ENCODE assay signal across 8 mouse cellular contexts in genomic region chr19:3923586-3923985, GRCm38 (mm10). TPM values are rescaled to one million over a fixed set of nuclear protein-coding genes. Genes with fewer than 3 reads are reported as not detected.
DNase-seq lines count a peak whose midpoint lies in the region; ATAC-seq and TF ChIP-seq lines count a peak whose summit lies in the region.

No protein-coding gene starts in this region.

- 72% methylated on average over 13 of the region's 13 CpGs for WGBS in liver, adult 2 months
- 49% methylated on average over 13 of the region's 13 CpGs for WGBS in embryonic facial prominence, embryonic 11.5 days
- 21% methylated on average over 13 of the region's 13 CpGs for WGBS in kidney, postnatal 0 days

- H3K4me3 ChIP-seq in liver, adult 2 months (ENCODE audit: insufficient read depth, low read depth, low read length): no peak overlapping the region
- H3K4me3 ChIP-seq in embryonic facial prominence, embryonic 11.5 days (ENCODE audit: low read depth, low read length): no peak overlapping the region
- no peak overlapping the region for H3K4me3 ChIP-seq in kidney, postnatal 0 days (replicated peaks; ENCODE audit: low read depth, low read length)

- peaks cover 2% of the 10 kb centered on the region; the same call in 1 of the 2 replicates for H3K4me1 ChIP-seq in liver, adult 2 months (ENCODE audit: control insufficient read depth, insufficient read depth, low read length)
- H3K4me1 ChIP-seq in embryonic facial prominence, embryonic 11.5 days (ENCODE audit: control insufficient read depth, insufficient read depth, low read length): no peaks in the 10 kb centered on the region
- H3K4me1 ChIP-seq in kidney, postnatal 0 days (replicated peaks; ENCODE audit: insufficient read depth, low read length): peaks cover 14% of the 10 kb centered on the region; the same call in 1 of the 2 replicates

- H3K9ac ChIP-seq in liver, adult 2 months (ENCODE audit: low read depth, low read length): no peak overlapping the region
- no peak overlapping the region for H3K9ac ChIP-seq in embryonic facial prominence, embryonic 11.5 days (replicated peaks; ENCODE audit: low read length)
- H3K9ac ChIP-seq in kidney, postnatal 0 days (ENCODE audit: low read depth, low read length): no peak overlapping the region

- TF ChIP-seq POLR2A in liver, adult 2 months (IDR thresholded peaks at IDR 0.05; ENCODE audit: extremely low read depth, insufficient read depth, low read length): no peak

- no peaks in the 10 kb centered on the region for H3K9me3 ChIP-seq in embryonic facial prominence, embryonic 11.5 days (replicated peaks; ENCODE audit: control insufficient read depth, low read length)
- no peaks in the 10 kb centered on the region for H3K9me3 ChIP-seq in kidney, postnatal 0 days (replicated peaks; ENCODE audit: low read length)

- 0 out of 2 replicates have a peak, but pooled peaks have one; percentile 8 for ATAC-seq in embryonic facial prominence, embryonic 11.5 days (replicated peaks; ENCODE audit: insufficient number of reproducible peaks, low FRiP score, low TSS enrichment, low read depth)
- peak; percentile 21; the same call in 1 of the 2 replicates for ATAC-seq in kidney, postnatal 0 days (replicated peaks; ENCODE audit: low FRiP score, low read depth)
- ATAC-seq in megakaryocyte-erythroid progenitor cell, adult 5-6 weeks (replicated peaks; ENCODE audit: low FRiP score, low TSS enrichment, poor library complexity, severe bottlenecking): no peak

- no peak for TF ChIP-seq CTCF in liver, adult 2 months (IDR thresholded peaks at IDR 0.05; ENCODE audit: low read depth, low read length)
- TF ChIP-seq CTCF in kidney, postnatal 0 days (IDR thresholded peaks at IDR 0.05; ENCODE audit: low read depth): no peak

- no peaks in the 10 kb centered on the region for H3K79me2 ChIP-seq in liver, adult 2 months (ENCODE audit: control insufficient read depth, insufficient read depth, low read length)

- DNase-seq in liver, adult 2 months (ENCODE audit: extremely low read depth, low read depth, low spot score): no peak
- no peak for DNase-seq in liver
- DNase-seq in embryonic facial prominence, embryonic 11.5 days (ENCODE audit: low spot score): no peak
- peak; percentile 71 for DNase-seq in kidney, postnatal 0 days (ENCODE audit: low spot score)
- peak; percentile 68 for DNase-seq in skeletal muscle tissue, adult 2 months (ENCODE audit: low read depth, low spot score)
- no peak for DNase-seq in layer of hippocampus, postnatal 14 days (ENCODE audit: low spot score in 2 of 2)
- no peak for DNase-seq in urinary bladder, adult 18-20 months (ENCODE audit: low spot score in 2 of 2)

- H3K4me2 ChIP-seq in embryonic facial prominence, embryonic 11.5 days (ENCODE audit: low read depth, low read length): no peak overlapping the region
- no peak overlapping the region for H3K4me2 ChIP-seq in kidney, postnatal 0 days (ENCODE audit: low read length)

- no peaks in the 10 kb centered on the region for H3K27me3 ChIP-seq in liver, adult 2 months (ENCODE audit: control insufficient read depth, insufficient read depth, low read length)
- H3K27me3 ChIP-seq in embryonic facial prominence, embryonic 11.5 days (ENCODE audit: control insufficient read depth, insufficient read depth, low read length): no peaks in the 10 kb centered on the region
- no peaks in the 10 kb centered on the region for H3K27me3 ChIP-seq in kidney, postnatal 0 days (ENCODE audit: insufficient read depth, low read length)

- H3K36me3 ChIP-seq in liver, adult 2 months (ENCODE audit: control insufficient read depth, insufficient read depth, low read length): no peaks in the 10 kb centered on the region
- no peaks in the 10 kb centered on the region for H3K36me3 ChIP-seq in embryonic facial prominence, embryonic 11.5 days (replicated peaks; ENCODE audit: control insufficient read depth, insufficient read depth, low read depth, low read length)
- H3K36me3 ChIP-seq in kidney, postnatal 0 days (ENCODE audit: insufficient read depth, low read length): no peaks in the 10 kb centered on the region

- H3K27ac ChIP-seq in liver, adult 2 months (replicated peaks; ENCODE audit: insufficient read depth, low read depth, low read length): peak overlapping the region; percentile 10; the same call in 1 of the 2 replicates
- H3K27ac ChIP-seq in embryonic facial prominence, embryonic 11.5 days (replicated peaks; ENCODE audit: low read depth, low read length): no peak overlapping the region
- H3K27ac ChIP-seq in kidney, postnatal 0 days: peak overlapping the region; percentile 44

RNA-seq across cellular contexts. Expression of gene Aldh3b1, which starts 6.0 kb away (rescaled TPM):
- 2.9 and 3.3 TPM in 2 replicates for total RNA-seq in liver, adult 2 months (2014; rRNA removed)
- 1.9 and 4.0 TPM in 2 replicates for polyA plus RNA-seq in liver, adult 2 months (2012; rRNA removed)
- 0.49 and 1.00 TPM in 2 replicates for polyA plus RNA-seq in embryonic facial prominence, embryonic 11.5 days (2014; fragmentation: Nextera tagmentation; extraction: Ambion mirVana)
- 3.8 and 3.9 TPM in 2 replicates for polyA plus RNA-seq in kidney, postnatal 0 days (2015; fragmentation: Nextera tagmentation; extraction: Ambion mirVana)
- total RNA-seq in layer of hippocampus, postnatal 14 days (2021): 1 to 10 TPM; 2.8 TPM
- total RNA-seq in megakaryocyte-erythroid progenitor cell, adult 5-6 weeks (2014; fragmentation: Nextera tagmentation): 3.9 TPM in 1 of 2 replicates, not detected in the other
- total RNA-seq in megakaryocyte-erythroid progenitor cell, adult 5-6 weeks (2017): not detected in 2 replicates

RNA-seq across cellular contexts. Expression of gene Ndufs8, which starts 11.0 kb away (rescaled TPM):
- 197 and 213 TPM in 2 replicates for total RNA-seq in liver, adult 2 months (2014; rRNA removed)
- polyA plus RNA-seq in liver, adult 2 months (2012; rRNA removed): 266 and 295 TPM in 2 replicates
- polyA plus RNA-seq in embryonic facial prominence, embryonic 11.5 days (2014; fragmentation: Nextera tagmentation; extraction: Ambion mirVana): 248 and 267 TPM in 2 replicates
- polyA plus RNA-seq in kidney, postnatal 0 days (2015; fragmentation: Nextera tagmentation; extraction: Ambion mirVana): 417 and 423 TPM in 2 replicates
- total RNA-seq in layer of hippocampus, postnatal 14 days (2021): 100 to 1,000 TPM; 130 TPM
- total RNA-seq in megakaryocyte-erythroid progenitor cell, adult 5-6 weeks (2014; fragmentation: Nextera tagmentation): 175 and 218 TPM in 2 replicates
- total RNA-seq in megakaryocyte-erythroid progenitor cell, adult 5-6 weeks (2017): 54.3 and 59.0 TPM in 2 replicates

RNA-seq across cellular contexts. Expression of gene Unc93b1, which starts 11.4 kb away (rescaled TPM):
- 41.1 and 41.5 TPM in 2 replicates for total RNA-seq in liver, adult 2 months (2014; rRNA removed)
- 68.9 and 102 TPM in 2 replicates for polyA plus RNA-seq in liver, adult 2 months (2012; rRNA removed)
- 6.0 and 6.3 TPM in 2 replicates for polyA plus RNA-seq in embryonic facial prominence, embryonic 11.5 days (2014; fragmentation: Nextera tagmentation; extraction: Ambion mirVana)
- 24.2 and 25.5 TPM in 2 replicates for polyA plus RNA-seq in kidney, postnatal 0 days (2015; fragmentation: Nextera tagmentation; extraction: Ambion mirVana)
- total RNA-seq in layer of hippocampus, postnatal 14 days (2021): 10 to 100 TPM; 17.1 to 18.1 TPM
- 9.1 and 10.4 TPM in 2 replicates for total RNA-seq in megakaryocyte-erythroid progenitor cell, adult 5-6 weeks (2014; fragmentation: Nextera tagmentation)
- total RNA-seq in megakaryocyte-erythroid progenitor cell, adult 5-6 weeks (2017): 3.9 and 16.4 TPM in 2 replicates

RNA-seq across cellular contexts. Expression of gene Tcirg1, which starts 16.7 kb away (rescaled TPM):
- total RNA-seq in liver, adult 2 months (2014; rRNA removed): 34.3 and 35.6 TPM in 2 replicates
- polyA plus RNA-seq in liver, adult 2 months (2012; rRNA removed): 76.3 and 123 TPM in 2 replicates
- 16.3 and 21.8 TPM in 2 replicates for polyA plus RNA-seq in embryonic facial prominence, embryonic 11.5 days (2014; fragmentation: Nextera tagmentation; extraction: Ambion mirVana)
- 31.4 and 33.0 TPM in 2 replicates for polyA plus RNA-seq in kidney, postnatal 0 days (2015; fragmentation: Nextera tagmentation; extraction: Ambion mirVana)
- 10 to 100 TPM; 15.4 to 20.2 TPM for total RNA-seq in layer of hippocampus, postnatal 14 days (2021)
- total RNA-seq in megakaryocyte-erythroid progenitor cell, adult 5-6 weeks (2014; fragmentation: Nextera tagmentation): 27.6 and 37.7 TPM in 2 replicates
- total RNA-seq in megakaryocyte-erythroid progenitor cell, adult 5-6 weeks (2017): 6.7 and 44.0 TPM in 2 replicates

RNA-seq across cellular contexts. Expression of gene Aldh3b3, which starts 34.9 kb away (rescaled TPM):
- 0.74 and 1.7 TPM in 2 replicates for total RNA-seq in liver, adult 2 months (2014; rRNA removed)
- 6.4 and 7.7 TPM in 2 replicates for polyA plus RNA-seq in liver, adult 2 months (2012; rRNA removed)
- polyA plus RNA-seq in embryonic facial prominence, embryonic 11.5 days (2014; fragmentation: Nextera tagmentation; extraction: Ambion mirVana): not detected in 2 replicates
- polyA plus RNA-seq in kidney, postnatal 0 days (2015; fragmentation: Nextera tagmentation; extraction: Ambion mirVana): 0.07 TPM in 1 of 2 replicates, not detected in the other
- not detected for total RNA-seq in layer of hippocampus, postnatal 14 days (2021)
- total RNA-seq in megakaryocyte-erythroid progenitor cell, adult 5-6 weeks (2014; fragmentation: Nextera tagmentation): not detected in 2 replicates
- total RNA-seq in megakaryocyte-erythroid progenitor cell, adult 5-6 weeks (2017): not detected in 2 replicates

Comparison
In these comparisons a context has a peak if more than half of its experiments do, and no peak if none do; other contexts are left out.
1. DNase-seq: peak in kidney, postnatal 0 days (single experiment) and skeletal muscle tissue, adult 2 months (single experiment); none in liver, adult 2 months (single experiment), liver (single experiment), embryonic facial prominence, embryonic 11.5 days (single experiment), layer of hippocampus, postnatal 14 days (0 of 2) and urinary bladder, adult 18-20 months (0 of 2).